Comparison of ENCODE assay signal across 21 mouse cellular contexts in genomic region chr8:77698028-77698427, GRCm38 (mm10). TPM values are rescaled to one million over a fixed set of nuclear protein-coding genes. Genes with fewer than 3 reads are reported as not detected.
DNase-seq lines count a peak whose midpoint lies in the region; ATAC-seq and TF ChIP-seq lines count a peak whose summit lies in the region.
"Had no signal": no experiment of that assay in that cellular context is flagged by ENCODE, and none has a peak within 500 bp of the region (broad histone marks: within the 10 kb centered on the region; RNA-seq: fewer than 3 reads in every experiment).

No protein-coding gene starts in this region.

- WGBS in midbrain, embryonic 11.5 days: 83% methylated on average over 10 of the region's 10 CpGs
- WGBS in midbrain, embryonic 14.5 days: 84% methylated on average over 10 of the region's 10 CpGs
- 52% methylated on average over 10 of the region's 10 CpGs for WGBS in limb, embryonic 10.5 days
- 32% methylated on average over 10 of the region's 10 CpGs for WGBS in limb, embryonic 14.5 days

- no peak overlapping the region for H3K9ac ChIP-seq in midbrain, embryonic 11.5 days (ENCODE audit: low read length)
- no peak overlapping the region for H3K9ac ChIP-seq in midbrain, embryonic 14.5 days (replicated peaks; ENCODE audit: low read length)
- no peak overlapping the region for H3K9ac ChIP-seq in limb, embryonic 14.5 days (ENCODE audit: low read depth, low read length, severe bottlenecking)
- H3K9ac ChIP-seq: forebrain, embryonic 15.5 days; hindbrain, embryonic 12.5 days had no signal

- H3K4me1 ChIP-seq in midbrain, embryonic 11.5 days (ENCODE audit: control insufficient read depth, insufficient read depth, low read length): no peaks in the 10 kb centered on the region
- H3K4me1 ChIP-seq in midbrain, embryonic 14.5 days (ENCODE audit: control insufficient read depth, insufficient read depth, low read length): no peaks in the 10 kb centered on the region
- peaks cover 44% of the 10 kb centered on the region for H3K4me1 ChIP-seq in limb, embryonic 10.5 days
- H3K4me1 ChIP-seq in limb, embryonic 14.5 days (ENCODE audit: control insufficient read depth, insufficient read depth, low read length): peaks cover 16% of the 10 kb centered on the region
- H3K4me1 ChIP-seq: forebrain, embryonic 15.5 days; hindbrain, embryonic 12.5 days had no signal

- no peaks in the 10 kb centered on the region for H3K27me3 ChIP-seq in midbrain, embryonic 11.5 days (ENCODE audit: control insufficient read depth, insufficient read depth, low read length)
- no peaks in the 10 kb centered on the region for H3K27me3 ChIP-seq in midbrain, embryonic 14.5 days (ENCODE audit: control insufficient read depth, insufficient read depth, low read length)
- H3K27me3 ChIP-seq in limb, embryonic 10.5 days (ENCODE audit: low read depth, poor library complexity, severe bottlenecking): no peaks in the 10 kb centered on the region
- no peaks in the 10 kb centered on the region for H3K27me3 ChIP-seq in limb, embryonic 14.5 days (ENCODE audit: control insufficient read depth, insufficient read depth, low read length)
- H3K27me3 ChIP-seq: forebrain, embryonic 15.5 days; hindbrain, embryonic 12.5 days had no signal

- H3K4me3 ChIP-seq in midbrain, embryonic 11.5 days (ENCODE audit: low read depth, low read length): no peak overlapping the region
- H3K4me3 ChIP-seq in midbrain, embryonic 14.5 days (replicated peaks; ENCODE audit: low read depth, low read length): no peak overlapping the region
- no peak overlapping the region for H3K4me3 ChIP-seq in limb, embryonic 10.5 days
- H3K4me3 ChIP-seq in limb, embryonic 14.5 days (replicated peaks; ENCODE audit: low read length): no peak overlapping the region
- H3K4me3 ChIP-seq: erythroblast, embryonic 14.5 days; forebrain, embryonic 15.5 days; heart, adult 2 months; hindbrain, embryonic 12.5 days had no signal

- no peak for ATAC-seq in midbrain, embryonic 11.5 days (ENCODE audit: low FRiP score)
- no peak for ATAC-seq in midbrain, embryonic 14.5 days (ENCODE audit: low FRiP score, low TSS enrichment)
- ATAC-seq in limb, embryonic 14.5 days (ENCODE audit: low FRiP score, low read depth): no peak
- ATAC-seq: forebrain, embryonic 15.5 days; hindbrain, embryonic 16.5 days; inflammation-experienced regulatory T-cells, adult 6 months had no signal

- H3K9me3 ChIP-seq in midbrain, embryonic 11.5 days (ENCODE audit: control insufficient read depth, low read length): no peaks in the 10 kb centered on the region
- no peaks in the 10 kb centered on the region for H3K9me3 ChIP-seq in midbrain, embryonic 14.5 days (ENCODE audit: control insufficient read depth, low read length)
- H3K9me3 ChIP-seq in limb, embryonic 10.5 days (replicated peaks): no peaks in the 10 kb centered on the region
- no peaks in the 10 kb centered on the region for H3K9me3 ChIP-seq in limb, embryonic 14.5 days (ENCODE audit: control insufficient read depth, low read length)
- H3K9me3 ChIP-seq: forebrain, embryonic 15.5 days; hindbrain, embryonic 12.5 days had no signal

- H3K36me3 ChIP-seq in midbrain, embryonic 11.5 days (ENCODE audit: control insufficient read depth, insufficient read depth, low read length): no peaks in the 10 kb centered on the region
- no peaks in the 10 kb centered on the region for H3K36me3 ChIP-seq in midbrain, embryonic 14.5 days (ENCODE audit: control insufficient read depth, insufficient read depth, low read length)
- H3K36me3 ChIP-seq in limb, embryonic 10.5 days: peaks cover 20% of the 10 kb centered on the region
- no peaks in the 10 kb centered on the region for H3K36me3 ChIP-seq in limb, embryonic 14.5 days (ENCODE audit: control insufficient read depth, insufficient read depth, low read length)
- H3K36me3 ChIP-seq: forebrain, embryonic 15.5 days; hindbrain, embryonic 12.5 days had no signal

- TF ChIP-seq POLR2A in limb, embryonic 14.5 days (IDR thresholded peaks at IDR 0.05; ENCODE audit: borderline replicate concordance, extremely low read depth, insufficient read depth, insufficient read length): no peak

- no peak overlapping the region for H3K27ac ChIP-seq in midbrain, embryonic 11.5 days (ENCODE audit: low read depth, low read length)
- no peak overlapping the region for H3K27ac ChIP-seq in midbrain, embryonic 14.5 days (replicated peaks; ENCODE audit: low read depth, low read length)
- peak overlapping the region; percentile 78 for H3K27ac ChIP-seq in limb, embryonic 10.5 days
- H3K27ac ChIP-seq in limb, embryonic 14.5 days (replicated peaks; ENCODE audit: low read depth, low read length): peak overlapping the region; percentile 52; the same call in 1 of the 2 replicates
- H3K27ac ChIP-seq: forebrain, embryonic 15.5 days; heart, adult 2 months; hindbrain, embryonic 12.5 days had no signal

- DNase-seq in midbrain, embryonic 11.5 days (ENCODE audit: low spot score, missing footprints): peak; percentile 75
- DNase-seq in midbrain, embryonic 14.5 days: no peak
- no peak for DNase-seq in limb, embryonic 10.5 days (ENCODE audit: low spot score)
- no peak for DNase-seq in limb, embryonic 14.5 days (ENCODE audit: low spot score)
- no peak for DNase-seq in kidney, postnatal 36 days
- DNase-seq in T-cell, adult 2 months (ENCODE audit: low spot score): no peak
- DNase-seq: adrenal gland, adult 8-10 months; adrenal gland, postnatal 36 days; cerebellum, adult 11 months; cerebellum, adult 8-10 months; cerebellum, postnatal 14 days; embryo, embryonic 11 days; gastrocnemius, postnatal 10 days; heart, adult 2 months; heart, postnatal 4 days had no signal

- H3K4me2 ChIP-seq in midbrain, embryonic 11.5 days: no peak overlapping the region
- no peak overlapping the region for H3K4me2 ChIP-seq in midbrain, embryonic 14.5 days (ENCODE audit: low read length)
- H3K4me2 ChIP-seq in limb, embryonic 14.5 days (replicated peaks; ENCODE audit: low read depth, low read length, severe bottlenecking): no peak overlapping the region
- H3K4me2 ChIP-seq: forebrain, embryonic 15.5 days; heart, embryonic 11.5 days; hindbrain, embryonic 12.5 days had no signal

RNA-seq across cellular contexts. Expression of gene Ednra, which starts 26.2 kb away (rescaled TPM):
- 13.4 and 17.9 TPM in 2 replicates for polyA plus RNA-seq in midbrain, embryonic 11.5 days (2014; fragmentation: Nextera tagmentation; extraction: Ambion mirVana)
- 3.7 and 7.1 TPM in 2 replicates for polyA plus RNA-seq in midbrain, embryonic 14.5 days (2014; fragmentation: Nextera tagmentation; extraction: Ambion mirVana)
- polyA plus RNA-seq in limb, embryonic 10.5 days (2016; fragmentation: Nextera tagmentation; extraction: Ambion mirVana): 49.3 and 68.9 TPM in 2 replicates
- polyA plus RNA-seq in limb, embryonic 14.5 days (2012; rRNA removed): 44.6 and 48.5 TPM in 2 replicates
- 30.0 and 32.3 TPM in 2 replicates for polyA plus RNA-seq in limb, embryonic 14.5 days (2014; fragmentation: Nextera tagmentation; extraction: Ambion mirVana)
- polyA plus RNA-seq: erythroblast, embryonic 14.5 days; inflammation-experienced regulatory T-cells, adult 6 months had no signal

Comparison
In these comparisons a context has a peak if more than half of its experiments do, and no peak if none do; other contexts are left out.
1. H3K27ac ChIP-seq: peak in limb, embryonic 10.5 days (single experiment) and limb, embryonic 14.5 days (single experiment); none in midbrain, embryonic 11.5 days (single experiment) and midbrain, embryonic 14.5 days (single experiment).